Mouse (Mus musculus) layer of hippocampus, adult 9-10 months (tissue): ENCODE data around the gene Efna2.
A peak's percentile ranks its signal among the peaks of the same experiment; 100 is the strongest.

Experiments used
- DNase-seq: peaks from one replicate; pipeline ENCODE4 v3.0.0; 2022; ENCODE audit warnings: low spot score

Efna2 gene

DNA sequence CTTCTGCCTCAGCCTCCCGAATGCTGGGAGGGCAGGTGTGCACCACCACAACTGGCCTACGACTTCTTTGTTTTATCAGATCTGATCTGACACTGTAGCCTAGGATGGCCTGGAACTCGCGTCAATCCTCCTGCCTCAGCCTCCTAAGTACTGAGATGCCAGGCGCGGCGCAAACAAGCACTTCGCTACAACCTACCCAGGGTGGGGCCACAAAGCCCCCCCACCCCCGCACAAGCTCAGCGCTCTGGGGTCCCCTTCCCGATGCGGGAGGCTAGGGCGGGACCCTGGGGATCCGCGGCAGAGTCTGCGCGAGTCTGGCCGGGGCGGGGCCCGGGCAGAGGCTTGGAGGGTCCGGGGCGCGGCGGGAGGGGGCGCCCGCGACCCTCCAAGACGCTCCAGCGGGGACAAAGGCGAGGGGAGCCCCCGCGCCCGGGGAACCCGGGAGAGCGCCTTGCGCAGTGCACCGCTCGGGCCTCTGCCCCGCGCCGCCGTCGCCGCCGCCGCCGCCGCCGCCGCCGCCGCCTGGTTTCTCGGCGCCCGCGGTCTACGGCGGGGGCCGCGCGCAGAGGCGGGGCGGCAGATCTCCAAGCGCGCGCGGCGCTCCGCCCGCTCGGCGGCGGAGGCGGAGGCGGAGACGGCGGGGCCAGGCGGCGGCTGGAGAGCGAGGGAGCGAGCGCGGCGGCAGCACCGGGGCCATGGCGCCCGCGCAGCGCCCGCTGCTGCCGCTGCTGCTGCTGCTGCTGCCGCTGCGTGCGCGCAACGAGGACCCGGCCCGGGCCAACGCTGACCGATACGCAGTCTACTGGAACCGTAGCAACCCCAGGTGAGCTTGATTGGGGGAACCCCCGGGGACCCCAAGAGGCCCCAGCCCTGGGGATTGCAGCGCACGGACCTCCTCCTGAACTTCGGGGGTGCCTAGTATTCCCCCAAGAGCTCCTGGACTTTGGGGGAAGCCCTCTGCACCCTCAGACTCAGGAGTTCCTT is at the start of gene Efna2:
Gene Efna2 (plus strand): TSS at position 415 of the 984 bp plus-strand sequence.
- no peak for DNase-seq

DNA sequence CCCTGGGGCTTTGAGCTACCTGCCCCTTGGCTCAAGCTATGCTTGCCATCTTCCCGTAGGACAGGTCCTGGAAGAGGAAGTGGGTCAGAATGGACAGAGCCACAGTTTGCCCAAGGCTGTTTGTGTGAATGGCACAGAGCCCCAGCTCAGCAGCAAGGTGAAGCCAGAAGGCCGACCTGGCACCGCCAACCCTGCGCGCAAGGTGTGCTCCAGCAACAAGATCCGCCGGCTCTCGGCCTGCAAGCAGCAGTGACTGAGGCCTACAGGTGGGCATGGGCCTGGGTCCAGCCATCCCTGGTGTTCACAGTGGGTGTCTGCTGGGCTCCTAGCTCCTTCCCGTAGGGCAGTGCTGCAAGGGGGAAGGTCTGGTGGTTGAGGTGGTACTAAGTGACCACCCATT is 49.4 kb upstream of the Efna2 start:
- DNase-seq, result no peak

DNA sequence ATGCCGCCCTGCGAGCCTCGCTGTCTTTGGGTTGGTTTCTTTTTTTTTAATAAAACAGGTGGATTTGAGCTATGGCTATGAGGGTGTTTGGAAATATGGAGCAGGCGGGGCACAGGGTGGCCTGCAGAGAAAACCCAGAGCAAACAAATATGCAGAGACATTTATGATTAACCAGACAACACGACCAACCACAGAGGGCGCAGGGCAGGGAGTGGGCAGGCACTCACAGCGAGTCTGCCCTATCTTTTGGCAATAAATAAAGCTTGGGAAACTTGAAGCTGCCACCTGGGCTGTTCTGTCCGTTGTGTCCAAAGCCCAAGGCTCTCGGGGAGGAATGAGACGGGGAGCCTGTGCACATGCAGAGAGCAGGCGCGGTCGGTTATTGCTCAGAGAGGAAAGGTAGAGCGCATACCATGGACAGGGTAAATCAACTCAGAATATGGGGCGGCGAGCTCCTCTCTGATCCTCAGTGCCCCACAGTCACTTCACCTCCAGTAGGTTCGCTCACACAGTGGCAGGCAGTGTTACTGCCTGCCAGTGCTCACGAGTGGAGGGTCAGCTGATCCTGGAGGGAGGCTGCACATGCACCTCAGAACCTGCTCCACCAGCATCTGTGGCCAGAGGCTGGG is 48.8 kb upstream of the Efna2 start:
- no peak for DNase-seq

DNA sequence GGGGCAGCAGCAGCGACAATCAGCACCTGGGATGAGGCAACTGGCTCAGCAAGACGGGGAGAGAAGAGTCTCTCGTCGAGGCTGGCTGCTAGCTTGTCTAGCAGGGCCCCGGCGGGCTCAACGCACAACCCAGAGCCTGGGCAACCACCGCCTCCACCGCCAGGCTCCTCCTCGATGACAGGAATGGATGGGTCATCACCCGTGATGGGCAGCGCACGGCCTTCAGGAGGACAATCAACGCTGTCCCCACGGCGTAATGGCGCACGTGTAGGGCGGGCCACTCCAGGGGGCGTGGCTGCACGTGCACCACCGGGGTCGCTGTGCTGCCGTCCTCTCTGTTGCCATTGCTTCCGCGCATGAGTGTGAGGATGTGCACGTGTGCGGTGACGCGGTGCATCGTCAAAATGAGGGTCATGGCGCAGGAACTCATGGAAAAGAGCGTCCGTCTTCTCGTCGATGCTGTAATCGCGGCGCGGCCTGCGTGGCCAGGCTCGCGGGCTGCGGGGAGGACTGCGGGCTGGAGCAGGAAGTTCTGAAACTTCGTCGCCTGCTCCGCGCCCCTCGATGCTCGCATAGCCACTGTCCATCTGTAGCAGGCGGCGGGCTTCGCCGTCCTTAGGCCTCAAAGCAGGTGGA is 47.8 kb upstream of the Efna2 start:
- DNase-seq, result no peak

DNA sequence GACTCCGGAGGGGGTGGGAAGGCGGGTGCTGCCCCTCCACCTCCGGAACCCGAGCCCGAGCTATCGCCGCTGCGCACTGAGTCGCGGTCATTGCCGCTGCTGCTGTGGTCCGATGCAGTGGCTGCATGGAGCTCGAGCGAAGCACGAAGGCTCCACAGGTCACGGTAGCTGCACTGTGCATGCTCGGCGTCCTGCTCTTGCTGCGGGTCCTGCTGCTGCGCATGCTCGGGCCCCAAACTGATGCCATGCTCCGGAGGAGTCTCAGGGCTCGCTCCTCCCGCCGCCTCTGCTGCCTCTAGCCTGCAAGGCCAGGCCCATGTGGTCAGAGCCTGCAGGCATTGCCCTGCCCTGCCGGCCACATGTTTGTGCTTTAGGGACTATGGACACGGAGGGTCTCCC is 47.3 kb upstream of the Efna2 start:
- DNase-seq, result no peak

DNA sequence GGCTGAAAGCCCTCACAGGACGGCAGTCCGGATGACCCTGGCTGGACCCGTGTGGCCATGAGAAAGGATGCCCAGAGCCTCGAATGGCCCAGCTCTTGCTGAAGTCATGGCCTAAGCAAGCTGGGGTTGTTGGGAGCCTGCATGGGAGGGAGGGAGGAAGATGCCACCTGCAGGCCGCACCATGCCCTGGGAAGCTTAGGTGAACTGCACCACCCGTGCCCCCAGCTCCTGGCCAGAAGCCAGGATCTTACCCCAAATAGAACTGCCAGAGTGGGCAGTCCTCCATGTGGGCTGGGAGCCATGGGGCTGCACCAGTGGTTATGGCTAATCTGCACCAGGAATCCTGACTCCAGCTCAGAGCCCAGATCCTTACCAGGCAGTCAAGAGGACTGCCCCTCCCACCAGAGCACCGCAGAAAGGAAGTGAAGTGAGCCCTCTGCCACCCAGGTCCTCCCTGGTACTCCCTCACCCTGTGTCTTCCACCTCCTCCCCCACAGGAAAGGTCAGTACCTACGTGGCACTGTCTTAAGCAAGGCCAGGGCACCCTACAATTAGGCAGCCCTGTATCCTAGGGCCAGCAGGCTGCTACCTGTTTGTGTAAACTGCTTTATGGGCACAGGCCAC is 45.9 kb upstream of the Efna2 start:
- DNase-seq, result no peak

DNA sequence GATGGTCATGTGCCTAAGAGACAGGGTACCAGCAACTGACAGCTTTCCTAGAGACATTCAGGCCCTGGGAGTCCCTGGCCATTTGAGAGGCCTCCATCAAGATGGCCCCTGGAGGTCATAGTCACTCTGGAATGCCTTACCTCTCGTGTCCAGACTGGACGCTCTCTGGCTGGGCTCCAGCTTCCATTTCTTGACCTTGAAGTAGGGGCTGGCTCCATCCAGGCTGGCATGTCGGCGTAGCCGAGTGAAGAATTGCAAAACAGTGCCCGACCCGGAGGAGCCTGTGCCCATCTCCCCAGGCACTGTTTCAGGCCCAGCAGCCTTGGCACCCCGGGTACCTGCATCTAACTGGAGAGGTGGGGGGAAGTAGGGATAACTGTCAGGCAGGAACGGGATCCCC is 44.9 kb upstream of the Efna2 start:
- DNase-seq, result no peak

DNA sequence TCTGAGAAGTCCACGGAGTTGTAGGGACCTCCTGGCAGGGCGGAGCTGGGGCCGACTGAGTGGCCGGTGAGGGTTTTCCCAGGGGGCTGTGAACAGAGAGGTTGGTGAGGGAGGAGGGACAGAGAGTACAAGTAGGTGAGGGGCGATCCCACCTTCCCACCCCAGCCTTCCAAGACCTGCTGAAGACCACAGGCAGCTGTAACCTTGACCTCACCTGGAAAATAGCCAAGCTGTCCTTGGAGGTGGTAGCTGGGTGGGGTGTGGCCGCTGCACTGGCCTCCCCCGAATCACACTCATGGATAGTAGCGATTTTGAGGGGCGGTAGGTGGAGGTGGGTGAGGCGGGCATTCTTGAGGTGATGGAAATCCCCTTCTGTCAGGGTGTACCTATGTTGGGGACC is 44.1 kb upstream of the Efna2 start:
- no peak for DNase-seq

DNA sequence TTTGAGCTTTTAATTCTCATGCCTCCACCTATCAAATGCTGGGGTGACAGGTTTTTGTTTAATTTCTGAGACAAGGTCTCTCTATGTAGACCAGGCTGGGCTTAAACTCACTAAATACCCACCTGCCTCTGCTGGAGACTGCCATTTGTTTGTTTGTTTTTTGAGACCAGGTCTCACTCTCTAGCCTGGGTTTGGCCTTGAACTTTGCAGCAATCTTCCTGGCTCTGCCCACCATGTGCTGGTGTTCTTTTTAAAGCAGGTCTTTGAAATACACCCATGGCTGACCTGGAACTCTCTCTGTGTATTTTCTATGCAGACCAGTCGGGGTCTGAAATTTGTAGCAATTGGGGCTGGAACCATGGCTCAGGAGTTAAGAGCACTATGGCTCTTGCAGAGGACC is 43.6 kb upstream of the Efna2 start:
- DNase-seq, result no peak

DNA sequence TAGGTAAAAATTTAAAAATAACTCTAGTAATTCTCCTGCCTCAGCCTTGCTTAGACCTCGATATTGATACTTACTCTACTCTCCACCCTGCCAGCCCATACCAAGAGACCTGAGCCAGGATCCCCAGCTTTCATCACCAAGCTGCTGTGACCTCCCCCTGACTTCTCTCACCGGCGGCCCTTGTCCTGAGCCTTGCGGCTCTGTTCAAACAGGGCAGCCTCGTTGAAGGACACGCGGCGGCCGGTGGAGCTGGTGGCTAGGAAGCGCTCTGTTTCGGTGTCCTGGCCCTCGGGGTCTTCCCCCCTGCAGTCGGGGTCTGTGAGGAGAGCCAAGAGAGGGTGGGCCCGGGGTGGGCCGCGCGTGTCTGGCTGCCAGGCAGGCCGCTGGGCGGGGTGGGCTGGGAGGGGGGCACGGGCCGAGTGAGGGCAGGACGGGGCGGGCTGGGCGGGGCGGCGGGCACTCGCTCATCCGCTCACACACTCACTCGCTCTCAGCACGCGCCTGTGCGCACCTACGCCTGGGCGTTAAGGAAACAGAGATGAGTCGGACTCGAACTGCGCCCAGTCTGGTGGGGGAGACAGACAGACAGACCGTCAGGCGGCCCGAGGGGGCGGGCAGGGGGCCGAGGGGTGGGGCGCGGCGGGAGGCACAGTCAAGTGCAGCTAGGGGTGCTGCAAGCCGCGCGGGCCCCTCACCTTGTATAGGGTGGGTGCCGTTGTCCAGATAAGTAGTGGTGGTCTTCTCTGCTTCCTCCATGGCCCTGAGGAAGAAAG is 42.9 kb upstream of the Efna2 start:
- DNase-seq, result no peak

DNA sequence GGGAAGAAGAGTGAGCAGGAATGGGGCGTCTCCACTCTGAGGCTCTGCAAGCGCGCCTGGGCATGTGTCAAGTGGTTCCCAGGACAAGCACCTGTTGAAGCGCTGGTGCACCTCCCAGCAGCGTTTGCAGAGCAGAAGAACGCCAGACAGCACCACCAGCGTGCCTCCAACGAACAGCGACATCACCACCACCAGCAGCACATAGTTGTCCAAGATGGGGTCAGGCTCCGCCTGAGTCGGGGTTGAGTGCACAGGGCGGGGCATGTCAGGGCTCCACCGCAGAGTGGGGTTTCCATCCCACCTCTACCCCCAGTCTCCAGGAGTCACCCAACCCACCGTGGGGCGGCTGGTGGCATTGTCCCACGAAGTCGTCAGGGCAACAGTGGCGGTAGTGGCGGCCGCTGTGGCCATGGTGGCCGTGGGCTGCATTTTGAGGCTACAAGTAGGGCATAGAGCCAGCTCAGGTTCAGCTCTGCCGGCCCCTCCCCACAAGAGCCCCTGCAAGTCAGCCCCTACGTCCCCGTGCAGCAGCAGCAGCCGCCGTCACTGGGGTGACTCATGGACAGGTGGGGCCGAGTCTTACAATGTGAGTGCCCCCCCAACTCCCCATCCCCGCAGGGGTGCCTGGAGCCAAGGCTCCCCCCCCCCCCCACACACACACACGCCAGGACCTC is 42.2 kb upstream of the Efna2 start:
- DNase-seq, result no peak

DNA sequence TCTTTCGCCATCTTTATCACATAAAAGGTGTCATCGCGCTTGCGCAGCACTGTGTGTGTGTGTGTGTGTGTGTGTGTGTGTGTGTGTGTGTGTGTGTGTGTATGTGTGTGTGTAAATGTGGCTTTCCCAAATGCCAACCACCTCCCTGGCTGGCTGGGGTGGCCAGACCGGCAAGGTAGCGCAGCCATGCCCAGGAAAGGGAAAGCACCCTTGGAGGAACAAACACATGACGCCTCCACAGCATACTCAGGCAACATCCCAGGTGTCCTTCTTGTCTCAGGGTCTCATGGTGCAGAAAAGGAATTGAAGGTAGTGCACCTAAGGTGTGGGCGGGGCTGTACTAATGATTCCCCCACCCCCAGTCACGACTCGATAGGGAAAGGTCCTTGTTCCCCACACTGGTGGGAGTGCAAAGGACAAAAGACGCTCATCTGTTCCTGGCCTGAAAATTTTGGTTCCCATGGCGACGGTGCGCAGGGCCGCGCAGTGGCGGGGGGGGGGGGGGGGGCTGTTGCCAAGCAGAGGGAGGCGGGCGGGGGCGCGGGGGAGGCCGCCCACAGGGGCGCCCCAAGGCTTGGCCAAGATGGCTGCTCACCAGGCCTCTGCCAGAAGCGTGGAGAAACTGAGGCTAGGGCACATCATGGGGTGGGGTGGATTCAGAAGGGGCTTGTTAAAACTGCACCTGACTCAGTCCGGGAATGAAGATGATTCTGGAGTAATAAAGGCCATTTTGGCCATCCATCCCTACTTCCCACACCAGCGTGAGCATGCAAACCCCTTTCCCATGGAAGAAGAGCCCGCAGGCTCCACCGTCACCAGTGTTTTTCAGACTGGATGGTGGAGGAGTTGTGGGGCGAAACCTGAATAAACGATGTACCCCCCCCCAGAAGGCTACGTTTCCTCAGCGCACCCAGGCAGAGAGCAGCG is 41.4 kb upstream of the Efna2 start:
- DNase-seq, result no peak

DNA sequence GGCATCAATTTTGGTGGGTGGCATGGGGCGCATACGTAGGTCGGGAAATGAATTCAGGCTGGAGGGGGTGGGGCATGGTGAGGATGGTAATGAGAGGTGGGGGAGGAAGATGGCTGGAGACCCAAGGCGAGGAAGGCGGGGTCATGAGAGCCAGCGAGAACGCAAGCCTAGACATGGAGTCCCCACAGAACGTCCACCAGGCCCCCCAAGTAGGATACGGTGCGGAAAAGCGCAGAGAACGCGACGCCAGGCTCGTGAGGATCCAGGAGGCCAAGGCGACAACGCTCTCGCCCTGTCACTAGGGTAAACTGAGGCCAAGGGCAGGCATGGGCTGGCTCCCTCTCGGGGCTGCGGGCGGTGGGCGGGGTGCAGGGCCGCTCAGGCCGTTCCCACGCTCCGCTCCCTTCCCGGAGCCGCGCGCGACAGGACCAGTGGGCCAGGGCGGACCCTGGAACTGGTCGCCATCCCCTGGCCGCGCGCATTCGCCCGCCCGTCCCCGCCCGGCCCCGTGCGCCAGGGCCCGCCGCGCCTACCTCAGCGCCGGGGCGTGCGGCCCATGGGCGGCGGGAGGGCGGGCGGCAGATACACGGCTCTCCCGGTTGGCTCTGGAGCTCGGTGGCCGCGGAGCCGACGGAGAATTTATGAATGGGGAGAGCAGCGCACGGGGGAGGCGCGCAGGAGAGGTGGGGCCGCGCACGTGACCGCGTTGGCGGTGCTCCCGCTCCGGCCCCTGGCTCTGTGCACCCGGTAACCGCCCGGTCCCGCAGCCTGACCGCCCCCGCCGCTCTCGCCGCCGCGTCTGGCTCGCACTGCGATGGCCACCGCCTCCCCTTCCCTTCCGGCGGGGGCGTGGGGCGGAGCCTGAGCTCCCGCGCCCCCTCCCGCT is 40.5 kb upstream of the Efna2 start, which contains the start of gene Atp5d:
Gene Atp5d (plus strand): TSS at position 80 of the 886 bp plus-strand sequence.
- DNase-seq, result no peak

DNA sequence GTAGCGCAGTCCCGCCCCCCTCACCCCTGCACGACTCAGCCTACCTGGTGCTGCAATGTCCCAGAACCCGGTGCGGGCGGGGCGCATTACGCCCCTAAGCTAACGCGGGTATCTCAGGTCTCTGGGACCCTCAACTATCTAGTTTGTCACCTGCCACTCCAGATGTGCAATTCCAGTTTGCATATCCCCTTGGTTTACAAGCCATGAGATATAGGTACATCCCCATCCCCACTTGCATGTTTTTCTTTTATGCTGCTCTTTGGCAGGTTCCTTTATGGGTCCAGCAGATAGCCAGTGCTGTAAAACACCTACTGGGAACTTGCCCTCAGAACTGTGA is 39.9 kb upstream of the Efna2 start:
- DNase-seq, result no peak

DNA sequence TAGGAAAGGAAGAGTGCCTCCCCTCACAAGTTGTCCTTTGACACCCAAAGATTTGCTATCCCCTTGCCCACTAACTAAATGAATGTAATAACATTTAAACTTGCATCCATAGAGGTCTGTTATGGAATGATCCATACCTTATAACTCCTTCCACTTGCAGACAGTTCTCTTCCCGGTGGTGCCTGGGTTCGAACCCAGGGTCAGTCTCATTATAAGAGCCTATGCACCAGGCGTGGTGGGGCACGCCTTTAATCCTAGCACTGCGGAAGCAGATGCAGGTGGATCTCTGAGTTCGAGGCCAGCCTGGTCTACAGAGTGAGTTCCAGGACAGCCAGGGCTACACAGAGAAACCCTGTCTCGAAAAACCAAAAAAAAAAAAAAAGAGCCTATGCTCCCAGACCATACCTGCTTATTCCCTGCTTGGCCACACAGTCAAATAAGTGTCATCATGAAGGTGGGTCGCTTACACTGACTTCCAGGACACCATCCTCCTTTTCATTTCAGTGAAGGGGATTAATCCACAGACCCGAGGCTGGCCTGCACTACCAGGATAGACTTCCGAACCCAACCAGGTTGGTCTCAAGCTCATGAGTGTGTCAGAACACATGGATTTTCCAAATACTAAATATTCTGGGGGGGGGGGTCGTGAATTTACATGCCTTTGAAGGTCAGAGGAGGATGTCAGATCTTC is 39.2 kb upstream of the Efna2 start:
- no peak for DNase-seq

DNA sequence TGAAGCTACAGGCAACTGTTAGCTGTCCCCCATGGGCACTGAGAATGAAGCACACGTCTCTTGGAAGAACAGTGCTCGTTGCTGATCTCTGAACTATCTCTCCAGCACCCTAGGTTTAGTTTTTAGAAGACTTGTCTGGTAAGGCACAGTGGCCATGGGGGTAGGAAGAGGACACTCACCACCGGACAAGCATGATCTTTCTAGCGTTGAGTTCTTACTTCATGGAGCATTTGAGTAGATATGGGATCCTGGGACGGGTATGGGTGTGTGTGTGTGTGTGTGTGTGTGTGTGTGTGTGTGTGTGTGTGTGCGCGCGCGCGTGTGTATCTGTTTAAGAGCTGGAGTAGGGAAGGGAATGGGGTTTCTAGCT is 38.6 kb upstream of the Efna2 start, which contains the start of gene Cbarp:
Gene Cbarp (minus strand): TSS at position 170 of the 370 bp plus-strand sequence.
- DNase-seq, result no peak

DNA sequence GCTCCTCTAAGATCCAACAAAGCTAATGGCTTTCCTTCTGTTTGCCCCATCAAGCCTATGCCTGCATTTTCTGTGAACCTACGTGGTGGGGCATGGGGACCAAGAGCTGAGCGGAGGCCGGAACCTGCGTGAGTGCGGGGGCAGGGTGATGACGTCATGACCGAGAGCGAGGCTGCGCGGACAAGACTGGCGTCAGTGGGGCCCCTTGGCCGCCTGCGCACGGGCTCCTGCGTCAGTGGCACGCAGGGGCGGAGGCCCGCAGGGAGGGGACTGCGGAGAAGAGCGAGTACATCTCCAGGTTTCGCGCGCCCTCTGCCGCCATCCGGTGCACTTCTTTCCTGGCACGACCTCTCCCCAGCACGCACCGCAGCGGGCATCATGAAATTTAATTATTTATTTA is 38.0 kb upstream of the Efna2 start:
- peak; percentile 89 for DNase-seq

DNA sequence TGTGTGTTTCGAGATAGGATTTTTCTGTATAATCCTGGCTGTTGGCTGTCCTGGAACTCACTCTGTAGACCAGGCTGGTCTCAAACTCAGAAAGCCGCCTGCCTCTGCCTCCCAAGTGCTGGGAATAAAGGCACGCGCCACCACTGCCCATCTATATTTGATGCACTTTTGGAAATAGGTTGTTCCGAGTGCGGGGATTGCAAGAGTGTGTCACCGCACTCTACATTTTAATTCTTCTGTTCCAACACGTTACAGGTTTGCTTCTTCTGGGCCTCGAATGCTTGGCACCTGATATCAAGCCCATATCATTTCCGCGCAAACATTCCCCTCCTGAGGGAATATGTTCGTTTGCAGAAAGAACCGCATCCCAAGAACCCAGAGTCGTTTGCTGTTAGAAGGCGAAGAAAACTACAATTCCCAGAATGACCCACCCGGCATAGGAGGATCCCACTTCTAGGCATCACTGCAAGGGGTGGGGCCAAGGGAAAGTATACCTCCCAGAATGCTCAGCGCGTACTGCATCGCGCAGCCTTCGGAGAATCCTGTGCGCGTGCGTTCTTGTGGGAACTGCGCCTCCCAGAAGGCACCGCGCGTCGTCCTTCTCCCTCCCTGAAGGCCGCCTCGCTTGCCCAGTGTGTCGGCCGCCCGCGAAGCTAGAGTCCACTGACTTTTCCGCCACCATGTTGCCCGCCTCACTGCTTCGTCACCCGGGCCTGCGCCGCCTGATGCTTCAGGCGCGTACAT is 37.3 kb upstream of the Efna2 start:
- peak; percentile 82 for DNase-seq
